Mouse (Mus musculus) cerebellum, postnatal 4 days (tissue): ENCODE measurements around the gene Rgs12.
A peak's percentile ranks its signal among the peaks of the same experiment; 100 is the strongest.

Experiments used
- DNase-seq, 2 experiments: peaks; one replicate each; pipeline ENCODE4 v3.0.0; 2022; ENCODE audit warnings: low spot score in 2 of 2, mixed read lengths in 1 of 2

Gene Rgs12

DNA sequence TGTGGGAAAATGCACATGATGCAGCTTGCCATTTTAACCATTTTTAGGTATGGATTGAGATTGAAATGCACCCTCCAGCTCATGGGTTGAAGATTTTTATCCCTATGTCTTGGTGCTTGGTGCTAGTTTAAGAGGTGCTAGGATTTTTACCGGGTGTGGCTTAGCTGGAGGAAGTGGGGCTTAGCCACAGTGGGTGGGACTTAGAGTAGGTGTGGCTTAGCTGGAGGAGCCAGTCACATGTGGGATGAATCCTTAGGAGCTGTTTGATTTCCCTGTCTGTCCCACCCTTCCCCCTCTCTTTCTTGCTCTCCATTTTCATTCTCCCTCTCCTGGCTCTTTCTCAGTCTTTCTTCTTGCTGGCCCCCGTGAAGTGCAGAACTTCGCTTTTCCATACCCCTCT lies 32.5 kb downstream of the Rgs12 start:
- no peak for DNase-seq

DNA sequence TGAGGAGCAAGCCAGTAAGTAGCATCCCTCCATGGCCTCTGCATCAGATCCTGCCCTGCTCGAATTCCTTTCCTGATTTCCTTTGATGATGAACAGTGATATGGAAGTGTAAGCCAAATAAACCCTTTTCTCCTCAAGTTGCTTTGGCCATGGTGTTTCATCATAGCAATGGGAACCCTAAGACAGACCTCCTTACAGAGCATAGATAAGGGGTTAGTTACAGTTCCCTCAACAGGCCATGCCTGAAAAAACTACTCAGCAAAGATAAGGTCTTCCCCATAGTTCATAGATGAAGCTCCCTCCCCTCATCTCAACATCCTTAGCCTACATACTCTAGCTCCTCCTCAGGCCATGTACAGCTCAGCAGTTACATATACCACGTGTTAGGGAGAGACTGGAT lies 35.7 kb downstream of the Rgs12 start:
- no peak for DNase-seq

GRCm38 (mm10) chr5:34985867-34986266 lies 36.6 kb downstream of the Rgs12 start:
- peak; percentile 65 to 67 for DNase-seq

GRCm38 (mm10) chr5:34987396-34987795 lies 38.2 kb downstream of the Rgs12 start:
- no peak for DNase-seq

- DNase-seq = no peak
Measured at GRCm38 (mm10) chr5:34988690-34989089, 39.4 kb downstream of the Rgs12 start.

DNA sequence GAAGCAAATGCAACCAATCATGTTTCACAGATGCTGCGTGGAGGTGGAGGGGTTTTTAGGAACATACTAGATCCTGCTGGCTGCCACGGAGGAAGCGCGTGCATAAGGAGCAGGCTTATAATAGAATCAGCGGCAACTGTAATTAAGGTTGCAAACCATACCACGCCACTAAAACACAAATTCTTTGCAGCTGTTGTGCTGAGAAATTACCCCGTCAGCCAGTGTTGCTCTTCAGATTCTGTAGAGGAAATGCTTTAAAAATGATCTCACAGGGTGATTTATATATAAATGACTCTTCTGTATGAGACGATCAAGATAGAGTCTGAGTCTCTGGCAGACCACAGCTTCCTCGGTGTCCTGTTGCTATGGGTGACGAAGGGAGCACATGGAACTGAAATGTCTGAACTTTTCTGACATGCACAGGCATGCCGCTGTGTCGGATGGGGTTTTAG lies 40.1 kb downstream of the Rgs12 start:
- DNase-seq = no peak

DNA sequence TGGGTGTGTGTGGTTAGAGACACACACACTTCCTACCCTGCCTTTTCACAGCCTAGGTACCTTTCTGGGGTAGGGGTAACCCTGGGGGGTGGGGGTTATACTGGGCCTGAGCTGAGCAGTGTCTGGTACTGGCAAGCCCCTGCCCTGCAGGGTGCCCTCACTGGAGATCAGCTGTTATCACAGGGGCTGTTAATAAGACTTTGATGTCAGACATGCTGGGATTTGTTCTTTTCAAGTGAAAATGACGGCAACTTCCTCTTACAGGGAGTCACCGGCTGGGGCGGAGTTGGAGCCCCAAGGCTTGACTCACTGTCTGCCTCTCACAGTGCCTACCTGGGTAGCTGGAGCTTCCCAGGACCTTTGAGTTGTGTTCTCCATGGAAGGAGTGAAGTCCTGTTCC lies 49.5 kb downstream of the Rgs12 start:
- no peak for DNase-seq

DNA sequence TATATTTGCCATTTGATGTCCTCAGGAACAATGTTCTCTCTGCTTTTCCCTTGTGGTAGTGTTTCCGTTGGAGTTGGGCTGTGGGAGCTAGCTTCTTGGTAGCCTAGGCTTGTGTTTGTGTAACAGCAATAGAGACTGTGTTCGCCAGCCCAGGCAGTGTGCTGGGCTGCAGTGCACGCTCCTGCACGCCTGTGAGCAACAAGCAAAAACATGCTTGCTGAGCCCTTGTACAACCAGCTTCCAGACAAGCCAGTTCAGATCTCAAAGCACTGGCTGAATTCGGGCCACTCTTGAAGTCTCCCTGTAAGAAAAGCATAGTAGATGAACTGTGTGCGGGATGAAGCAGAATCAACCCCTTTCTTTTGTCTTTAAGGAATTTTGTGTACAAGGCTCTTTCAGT lies 50.0 kb downstream of the Rgs12 start:
- DNase-seq = no peak

DNA sequence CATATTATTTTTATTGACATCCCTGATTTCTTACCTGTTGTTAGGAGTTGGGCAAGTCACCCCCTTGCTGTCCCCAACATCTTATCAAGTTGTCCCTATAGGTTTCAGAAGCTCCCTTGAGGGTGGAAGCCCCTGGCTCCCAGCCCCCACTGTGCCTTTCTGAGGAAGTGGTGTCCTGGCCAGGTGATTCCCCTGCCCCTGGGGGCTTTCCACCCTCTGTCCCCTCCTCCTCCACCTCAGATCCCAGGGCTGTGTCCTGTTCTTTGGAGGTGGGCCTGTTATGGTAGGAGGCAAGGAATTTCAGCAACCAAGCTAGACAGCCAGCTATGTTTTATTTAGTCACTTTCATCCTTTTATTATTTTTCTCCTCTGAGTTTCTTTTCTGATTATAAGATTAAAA lies 51.1 kb downstream of the Rgs12 start:
- no peak for DNase-seq

GRCm38 (mm10) chr5:35001144-35001543 lies 51.9 kb downstream of the Rgs12 start:
- no peak for DNase-seq

GRCm38 (mm10) chr5:35003611-35004162 lies 54.4 kb downstream of the Rgs12 start:
- no peak for DNase-seq

DNA sequence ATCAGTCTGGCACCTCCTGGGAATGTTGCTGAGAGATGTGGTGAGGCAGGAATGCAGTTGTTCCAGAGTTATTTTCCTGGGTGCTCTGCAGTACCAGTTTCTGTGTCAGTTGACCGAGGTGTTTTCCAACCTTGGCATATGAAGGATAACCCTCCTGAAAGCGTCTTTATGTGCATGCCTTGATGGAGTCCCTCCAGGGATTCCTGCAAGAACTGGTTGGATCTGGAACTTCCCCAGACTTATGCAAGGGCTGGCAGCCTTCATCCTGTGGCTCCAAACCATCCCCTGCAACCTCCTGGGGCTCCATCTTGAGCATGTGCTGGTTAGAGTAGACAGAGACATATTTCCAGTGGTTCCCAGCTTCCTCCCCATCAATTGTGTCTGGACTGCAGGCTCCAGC lies 55.5 kb downstream of the Rgs12 start:
- DNase-seq = no peak

- DNase-seq = no peak
Measured at GRCm38 (mm10) chr5:35005659-35006058, 56.4 kb downstream of the Rgs12 start.

GRCm38 (mm10) chr5:35006599-35006998 lies 57.4 kb downstream of the Rgs12 start:
- no peak for DNase-seq

- no peak for DNase-seq
Measured at GRCm38 (mm10) chr5:35009163-35009562, 59.9 kb downstream of the Rgs12 start.

GRCm38 (mm10) chr5:35010656-35011055 lies 61.4 kb downstream of the Rgs12 start:
- no peak for DNase-seq

DNA sequence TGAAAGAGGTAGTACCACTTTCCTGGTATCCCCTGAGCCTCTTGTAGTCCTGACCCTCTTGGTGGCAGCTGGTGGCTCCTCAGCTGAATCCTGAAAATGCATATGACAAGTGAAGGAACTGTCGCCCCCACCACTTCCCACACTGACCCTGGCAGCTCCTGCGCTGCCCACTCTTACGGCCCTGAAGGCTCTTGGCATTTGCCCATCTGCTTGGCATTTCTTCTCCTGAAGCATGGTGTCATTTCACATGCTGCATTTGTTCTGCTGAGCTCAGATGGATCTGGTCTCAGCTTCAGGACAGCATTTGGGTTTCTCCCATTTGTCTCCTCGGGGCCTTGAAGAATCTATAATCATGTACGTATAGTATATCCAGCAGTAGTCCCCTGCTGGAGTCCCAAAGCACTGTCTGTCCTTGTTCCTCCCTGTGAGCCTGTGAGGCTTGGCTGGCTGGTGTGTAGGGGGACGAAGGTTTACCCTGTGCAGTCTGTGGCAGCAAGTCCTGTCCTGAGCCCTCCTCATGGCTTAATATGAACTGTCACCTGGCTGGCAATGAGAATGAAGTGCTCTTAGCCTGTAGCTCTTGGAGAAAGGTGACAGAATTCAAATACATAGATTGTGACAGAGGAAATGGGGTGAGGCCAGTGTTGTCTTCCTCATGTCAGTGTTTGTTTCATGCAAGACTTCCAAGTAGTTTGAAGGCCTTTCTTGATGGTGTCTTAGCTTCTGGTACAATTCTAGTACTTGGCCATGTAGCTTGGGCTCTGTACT lies 62.1 kb downstream of the Rgs12 start:
- DNase-seq = peak in 1 of 2 experiments; percentile 32

- no peak for DNase-seq
Measured at GRCm38 (mm10) chr5:35014036-35014435, 64.8 kb downstream of the Rgs12 start.

- DNase-seq = no peak
Measured at GRCm38 (mm10) chr5:35019673-35020300, 70.5 kb downstream of the Rgs12 start.

- no peak for DNase-seq
Measured at GRCm38 (mm10) chr5:35020410-35021241, 71.4 kb downstream of the Rgs12 start.

DNA sequence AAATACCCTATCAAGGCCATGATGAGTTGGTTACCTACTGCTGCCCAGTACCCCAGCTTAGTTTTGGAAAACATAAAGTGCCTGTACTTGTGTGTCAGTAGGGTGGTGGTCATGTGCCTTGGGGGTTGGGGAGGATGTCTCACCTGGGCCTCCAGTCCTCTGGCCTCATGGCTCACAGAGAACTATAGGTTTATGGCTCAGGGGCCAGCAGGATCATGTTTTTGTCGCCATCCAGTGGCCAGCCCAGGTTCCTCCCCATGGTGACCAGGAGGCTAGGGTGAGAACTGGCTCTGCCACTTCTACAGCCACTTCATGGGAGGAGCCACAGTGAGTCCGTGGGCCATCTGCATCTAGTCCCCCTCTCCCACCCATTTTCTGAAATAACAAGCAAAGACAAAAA lies 75.7 kb downstream of the Rgs12 start:
- DNase-seq = peak in 1 of 2 experiments; percentile 60

DNA sequence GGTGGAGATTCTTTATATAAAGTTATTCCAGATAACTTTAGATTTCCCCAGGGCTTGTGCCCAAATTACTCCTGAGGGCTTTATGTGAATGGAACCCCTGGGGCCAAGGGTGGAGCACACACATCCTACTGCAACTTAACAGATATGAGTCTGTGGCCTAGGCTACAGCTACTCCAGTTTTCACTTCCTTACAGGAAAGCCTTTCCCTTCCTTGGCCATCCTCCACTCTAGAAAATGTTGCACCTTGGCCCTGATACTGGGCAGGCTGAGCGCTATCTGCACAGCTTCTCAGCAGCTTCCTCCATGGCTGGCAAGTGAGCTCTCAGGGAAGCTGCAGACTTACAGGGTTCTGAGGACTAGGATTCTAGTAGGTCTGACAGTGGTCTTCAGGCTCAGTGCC lies 80.1 kb downstream of the Rgs12 start:
- DNase-seq = no peak
